ENCODE assay signal across 8 mouse cellular contexts in the genomic region with DNA sequence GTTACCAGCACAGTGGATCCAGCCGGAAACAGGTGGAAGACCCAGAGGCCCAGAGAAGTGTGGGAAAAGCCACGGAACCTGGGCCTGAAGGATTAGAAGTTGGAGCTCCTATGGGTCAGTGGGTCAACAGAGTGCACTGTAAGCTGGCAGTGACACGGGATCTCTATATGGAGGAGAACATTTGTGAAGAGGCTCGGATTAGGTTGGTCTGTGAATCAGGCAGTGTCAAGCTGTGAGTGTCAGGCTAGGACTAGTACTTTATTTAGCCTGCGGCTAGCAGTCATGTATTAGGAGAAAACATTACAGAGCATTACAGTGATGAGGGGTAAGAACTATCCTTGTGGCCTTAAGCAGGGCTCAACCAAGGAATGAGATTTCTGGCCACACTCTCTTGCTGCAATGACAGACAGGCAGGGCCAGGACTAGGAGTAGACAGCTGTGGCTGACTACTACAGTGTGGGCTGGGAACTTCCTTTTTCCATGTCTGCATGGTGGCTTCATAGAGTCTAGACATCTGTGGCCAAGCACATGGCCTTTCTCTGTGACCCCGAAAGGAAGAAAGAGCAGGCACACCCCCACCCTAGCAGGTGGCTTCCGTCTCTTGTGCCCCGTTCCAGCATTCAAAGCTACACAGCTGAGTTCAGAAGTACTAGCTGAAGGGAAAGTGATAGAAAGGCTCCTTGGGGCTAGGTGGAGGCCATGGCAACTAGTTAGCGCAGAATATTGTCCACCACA.
A peak's percentile ranks its signal among the peaks of the same experiment; 100 is the strongest.
DNase-seq lines count a peak whose midpoint lies in the region; ATAC-seq and TF ChIP-seq lines count a peak whose summit lies in the region.

No protein-coding gene starts in this region.

- no peak overlapping the region for H3K4me3 ChIP-seq in forebrain, embryonic 10.5 days
- no peak overlapping the region for H3K4me3 ChIP-seq in limb, embryonic 12.5 days (replicated peaks)
- no peak overlapping the region for H3K4me3 ChIP-seq in midbrain, postnatal 0 days (ENCODE audit: low read depth, low read length)

- no peak for TF ChIP-seq CTCF in midbrain, postnatal 0 days (IDR thresholded peaks at IDR 0.05)

- H3K9ac ChIP-seq in limb, embryonic 12.5 days (replicated peaks), result no peak overlapping the region
- H3K9ac ChIP-seq in midbrain, postnatal 0 days (replicated peaks; ENCODE audit: low read length, poor library complexity, severe bottlenecking), result no peak overlapping the region

- H3K36me3 ChIP-seq in forebrain, embryonic 10.5 days (replicated peaks), result peaks cover 8% of the 10 kb centered on the region
- H3K36me3 ChIP-seq in limb, embryonic 12.5 days, result peaks cover under 1% of the 10 kb centered on the region; the same call in 1 of the 2 replicates
- no peaks in the 10 kb centered on the region for H3K36me3 ChIP-seq in midbrain, postnatal 0 days (ENCODE audit: insufficient read depth, low read length)

- H3K9me3 ChIP-seq in forebrain, embryonic 10.5 days, result no peaks in the 10 kb centered on the region
- H3K9me3 ChIP-seq in limb, embryonic 12.5 days, result no peaks in the 10 kb centered on the region
- H3K9me3 ChIP-seq in midbrain, postnatal 0 days (ENCODE audit: low read length), result no peaks in the 10 kb centered on the region

- no peaks in the 10 kb centered on the region for H3K27me3 ChIP-seq in forebrain, embryonic 10.5 days (ENCODE audit: poor library complexity, severe bottlenecking)
- H3K27me3 ChIP-seq in limb, embryonic 12.5 days, result no peaks in the 10 kb centered on the region
- no peaks in the 10 kb centered on the region for H3K27me3 ChIP-seq in midbrain, postnatal 0 days (ENCODE audit: insufficient read depth, low read length)

- no peak overlapping the region for H3K4me2 ChIP-seq in limb, embryonic 12.5 days
- H3K4me2 ChIP-seq in midbrain, postnatal 0 days (ENCODE audit: low read depth, low read length, poor library complexity, severe bottlenecking), result no peak overlapping the region

- WGBS in forebrain, embryonic 10.5 days, result 79% methylated on average over 9 of the region's 9 CpGs
- WGBS in limb, embryonic 12.5 days, result 61% methylated on average over 9 of the region's 9 CpGs
- 63% methylated on average over 9 of the region's 9 CpGs for WGBS in midbrain, postnatal 0 days

- peak; percentile 23 to 58 for DNase-seq in left cerebral cortex, postnatal 10 days (ENCODE audit: extremely low spot score in 1 of 2, low spot score in 2 of 2)
- no peak for DNase-seq in left cerebral cortex, adult 8-10 months (ENCODE audit: low spot score in 2 of 2)
- no peak for DNase-seq in forebrain, embryonic 10.5 days (ENCODE audit: extremely low spot score, low spot score)
- DNase-seq in midbrain, postnatal 0 days (ENCODE audit: low spot score), result no peak
- no peak for DNase-seq in ovary, postnatal 10 days (ENCODE audit: low spot score)
- DNase-seq in MN1 (ENCODE audit: low spot score), result no peak
- DNase-seq in kidney, postnatal 25 days, result no peak

- peak; percentile 54 for ATAC-seq in limb, embryonic 12.5 days (ENCODE audit: insufficient number of reproducible peaks, insufficient read depth, low FRiP score, low TSS enrichment, low read depth)
- no peak for ATAC-seq in midbrain, postnatal 0 days (ENCODE audit: low FRiP score)

- H3K4me1 ChIP-seq in forebrain, embryonic 10.5 days, result peaks cover 47% of the 10 kb centered on the region
- H3K4me1 ChIP-seq in limb, embryonic 12.5 days (replicated peaks), result peaks cover 31% of the 10 kb centered on the region
- peaks cover 7% of the 10 kb centered on the region; the same call in 1 of the 2 replicates for H3K4me1 ChIP-seq in midbrain, postnatal 0 days (ENCODE audit: insufficient read depth, low read length)

- intact Hi-C loops in left cerebral cortex, postnatal 10 days (cut with DNase I), result no loop called here

- H3K27ac ChIP-seq in forebrain, embryonic 10.5 days, result peak overlapping the region; percentile 76
- H3K27ac ChIP-seq in limb, embryonic 12.5 days, result peak overlapping the region; percentile 59; the same call in 1 of the 2 replicates
- H3K27ac ChIP-seq in midbrain, postnatal 0 days (ENCODE audit: low read depth, low read length), result peak overlapping the region; percentile 13; the same call in 1 of the 2 replicates

Comparison
In these comparisons a context has a peak if more than half of its experiments do, and no peak if none do; other contexts are left out.
1. DNase-seq: peak in left cerebral cortex, postnatal 10 days (2 of 2); none in left cerebral cortex, adult 8-10 months (0 of 2), forebrain, embryonic 10.5 days (single experiment), midbrain, postnatal 0 days (single experiment), ovary, postnatal 10 days (single experiment), MN1 (single experiment) and kidney, postnatal 25 days (0 of 2).
2. H3K27ac ChIP-seq: peak in every context shown above with its lines; median percentile 76 in forebrain, embryonic 10.5 days; 59 in limb, embryonic 12.5 days; 13 in midbrain, postnatal 0 days.